ENCODE assay signal across 11 mouse cellular contexts in genomic region chr15:10599413-10599812, GRCm38 (mm10). TPM values are rescaled to one million over a fixed set of nuclear protein-coding genes. Genes with fewer than 3 reads are reported as not detected.
A peak's percentile ranks its signal among the peaks of the same experiment; 100 is the strongest.
DNase-seq lines count a peak whose midpoint lies in the region; ATAC-seq and TF ChIP-seq lines count a peak whose summit lies in the region.
"Had no signal": no experiment of that assay in that cellular context is flagged by ENCODE, and none has a peak within 500 bp of the region (broad histone marks: within the 10 kb centered on the region; RNA-seq: fewer than 3 reads in every experiment).

No protein-coding gene starts in this region.

- TF ChIP-seq EP300 in heart, adult 2 months (IDR thresholded peaks at IDR 0.05; ENCODE audit: insufficient read depth, low read depth, low read length): no peak

- WGBS in heart, adult 2 months: 67% methylated on average over 7 of the region's 7 CpGs
- WGBS in hindbrain, postnatal 0 days: 61% methylated on average over 7 of the region's 7 CpGs

- H3K9ac ChIP-seq in heart, adult 2 months (ENCODE audit: low read depth, low read length): no peak overlapping the region
- H3K9ac ChIP-seq in hindbrain, postnatal 0 days (replicated peaks; ENCODE audit: low read length): no peak overlapping the region
- H3K9ac ChIP-seq: liver, embryonic 12.5 days had no signal

- H3K27ac ChIP-seq in heart, adult 2 months: no peak overlapping the region
- no peak overlapping the region for H3K27ac ChIP-seq in hindbrain, postnatal 0 days
- H3K27ac ChIP-seq: liver, embryonic 12.5 days had no signal

- H3K4me3 ChIP-seq in heart, adult 2 months: no peak overlapping the region
- no peak overlapping the region for H3K4me3 ChIP-seq in hindbrain, postnatal 0 days (ENCODE audit: low read length)
- H3K4me3 ChIP-seq: liver, embryonic 12.5 days had no signal

- H3K4me1 ChIP-seq in heart, adult 2 months (ENCODE audit: control insufficient read depth, insufficient read depth, low read length): no peaks in the 10 kb centered on the region; the same call in 1 of the 2 replicates
- H3K4me1 ChIP-seq in hindbrain, postnatal 0 days (ENCODE audit: insufficient read depth, low read length): no peaks in the 10 kb centered on the region
- H3K4me1 ChIP-seq: liver, embryonic 12.5 days had no signal

- ATAC-seq in activated CD4-positive, CD25-positive, alpha-beta regulatory T cell, adult 4 months: peak; percentile 71
- ATAC-seq in hindbrain, postnatal 0 days: no peak
- ATAC-seq: liver, embryonic 12.5 days; Patski had no signal

- intact Hi-C loops in heart, adult 2 months (cut with DNase I): loop anchor here (10.0 kb wide), 1 partner anchor 275 kb away; no protein-coding TSS in a partner anchor

- H3K36me3 ChIP-seq in heart, adult 2 months (ENCODE audit: control insufficient read depth, insufficient read depth, low read length): no peaks in the 10 kb centered on the region
- H3K36me3 ChIP-seq in hindbrain, postnatal 0 days (ENCODE audit: insufficient read depth, low read length): no peaks in the 10 kb centered on the region
- H3K36me3 ChIP-seq: liver, embryonic 12.5 days had no signal

- TF ChIP-seq POLR2A in heart, adult 2 months (IDR thresholded peaks at IDR 0.05; ENCODE audit: insufficient read depth, low read depth, low read length): no peak

- no peaks in the 10 kb centered on the region for H3K79me2 ChIP-seq in heart, adult 2 months (replicated peaks; ENCODE audit: control insufficient read depth, insufficient read depth, low read length)

- H3K9me3 ChIP-seq in hindbrain, postnatal 0 days (ENCODE audit: low read length): no peaks in the 10 kb centered on the region
- H3K9me3 ChIP-seq: liver, embryonic 12.5 days had no signal

- TF ChIP-seq CTCF in heart, adult 2 months (IDR thresholded peaks at IDR 0.05): no peak
- no peak for TF ChIP-seq CTCF in hindbrain, postnatal 0 days (IDR thresholded peaks at IDR 0.05; ENCODE audit: low read depth)

- peak; percentile 6 to 21 for DNase-seq in heart, adult 9 months (ENCODE audit: low spot score in 2 of 2)
- DNase-seq in heart, adult 2 months: no peak
- DNase-seq in 416B (ENCODE audit: low read depth): peak; percentile 86
- peak; percentile 23 for DNase-seq in hindbrain, postnatal 0 days (ENCODE audit: low spot score)
- no peak for DNase-seq in layer of hippocampus, adult 18-20 months (ENCODE audit: low spot score in 2 of 2)
- no peak for DNase-seq in spleen, postnatal 4 days (ENCODE audit: low spot score in 2 of 2)
- DNase-seq in thymus, postnatal 14 days: no peak

- no peak overlapping the region for H3K4me2 ChIP-seq in hindbrain, postnatal 0 days (ENCODE audit: low read depth, low read length)
- H3K4me2 ChIP-seq: liver, embryonic 12.5 days had no signal

- no peaks in the 10 kb centered on the region for H3K27me3 ChIP-seq in heart, adult 2 months (ENCODE audit: control insufficient read depth, insufficient read depth, low read length)
- H3K27me3 ChIP-seq in hindbrain, postnatal 0 days (ENCODE audit: insufficient read depth, low read length): no peaks in the 10 kb centered on the region
- H3K27me3 ChIP-seq: liver, embryonic 12.5 days; Patski had no signal

RNA-seq across cellular contexts. Expression of gene Ttc23l, which starts 40.9 kb away (rescaled TPM):
- total RNA-seq in heart, adult 2 months (2021): not detected
- 0.12 TPM in 1 of 2 replicates, not detected in the other for polyA plus RNA-seq in heart, adult 2 months (2012; rRNA removed)
- polyA plus RNA-seq in activated CD4-positive, CD25-positive, alpha-beta regulatory T cell, adult 4 months (2017; shearing (Covaris generic)): not detected
- total RNA-seq in hindbrain, postnatal 0 days (2014; rRNA removed): not detected in 2 replicates
- not detected in 2 replicates for polyA plus RNA-seq in hindbrain, postnatal 0 days (2015; fragmentation: Nextera tagmentation; extraction: Ambion mirVana)
- not detected for total RNA-seq in layer of hippocampus, adult 18-20 months (2021)
- total RNA-seq: gastrocnemius, adult 8-10 months had no signal
- polyA plus RNA-seq: liver, embryonic 12.5 days; Patski had no signal

Comparison
In these comparisons a context has a peak if more than half of its experiments do, and no peak if none do; other contexts are left out.
1. DNase-seq: peak in heart, adult 9 months (2 of 2), 416B (single experiment) and hindbrain, postnatal 0 days (single experiment); none in heart, adult 2 months (0 of 2), layer of hippocampus, adult 18-20 months (0 of 2), spleen, postnatal 4 days (0 of 2) and thymus, postnatal 14 days (single experiment).